Mouse (Mus musculus): Measurements from ENCODE around the gene Celsr1. TPM values are rescaled to one million over a fixed set of nuclear protein-coding genes. Genes with fewer than 3 reads are reported as not detected.
"Not testable (repeated sequence)": the region's sequence is repeated elsewhere in the genome, so short reads cannot be mapped to it uniquely, and the experiment has no call there.

The Celsr1 gene
- total RNA-seq, 1 experiment from 2014 or later: 0.76 TPM

GRCm38 (mm10) chr15:85878848-85879497 lies 154.6 kb downstream of the Celsr1 start, which contains the start of gene Trmu:
Gene Trmu, plus strand, starts transcription at chr15:85879312.
- peak; percentile 87 for ATAC-seq (replicated peaks; ENCODE audit: insufficient number of reproducible peaks, low FRiP score, low TSS enrichment, poor library complexity, severe bottlenecking)

GRCm38 (mm10) chr15:85877336-85877735 lies 156.2 kb downstream of the Celsr1 start:
- ATAC-seq (replicated peaks; ENCODE audit: insufficient number of reproducible peaks, low FRiP score, low TSS enrichment, poor library complexity, severe bottlenecking): no peak

GRCm38 (mm10) chr15:85867696-85868095 lies 165.9 kb downstream of the Celsr1 start:
- peak; percentile 82 for ATAC-seq (replicated peaks; ENCODE audit: insufficient number of reproducible peaks, low FRiP score, low TSS enrichment, poor library complexity, severe bottlenecking)

- not testable (repeated sequence) for ATAC-seq (replicated peaks; ENCODE audit: insufficient number of reproducible peaks, low FRiP score, low TSS enrichment, poor library complexity, severe bottlenecking)
These were observed 167.7 kb downstream of the Celsr1 start for GRCm38 (mm10) chr15:85865913-85866312.

GRCm38 (mm10) chr15:85859490-85860031 lies 174.0 kb downstream of the Celsr1 start, which contains the start of gene Gtse1:
Gene Gtse1, plus strand, starts transcription at chr15:85859745.
- ATAC-seq (replicated peaks; ENCODE audit: insufficient number of reproducible peaks, low FRiP score, low TSS enrichment, poor library complexity, severe bottlenecking): peak; percentile 99

- ATAC-seq (replicated peaks; ENCODE audit: insufficient number of reproducible peaks, low FRiP score, low TSS enrichment, poor library complexity, severe bottlenecking): no peak
These were observed 174.5 kb downstream of the Celsr1 start for GRCm38 (mm10) chr15:85858980-85859489.

GRCm38 (mm10) chr15:85851656-85852392 lies 181.8 kb downstream of the Celsr1 start:
- ATAC-seq (replicated peaks; ENCODE audit: insufficient number of reproducible peaks, low FRiP score, low TSS enrichment, poor library complexity, severe bottlenecking): no peak

Other genes with a start within 250 kb of the Celsr1 start
- 13.2 to 15.6 TPM (median 14.4 TPM) in 3 replicates for gene Cdpf1, start 222.1 kb downstream of the Celsr1 start, total RNA-seq (2017)
- gene Pkdrej, start 212.0 kb downstream of the Celsr1 start, total RNA-seq (2017): not detected in 3 replicates
- 6.7 to 8.5 TPM (median 7.5 TPM) in 3 replicates for gene Ttc38, start 201.5 kb downstream of the Celsr1 start, total RNA-seq (2017)
- 0.97 to 1.2 TPM in 2 of 3 replicates, not detected in the other for gene Gtse1, start 174.0 kb downstream of the Celsr1 start, total RNA-seq (2017)
- gene Trmu, start 154.5 kb downstream of the Celsr1 start, total RNA-seq (2017): 13.9 to 27.9 TPM (median 21.2 TPM) in 3 replicates
- gene Gramd4, start 23.9 kb upstream of the Celsr1 start, total RNA-seq (2017): 112 to 191 TPM (median 137 TPM) in 3 replicates
- gene Cerk, start 152.4 kb upstream of the Celsr1 start, total RNA-seq (2017): 37.3 to 42.5 TPM (median 38.1 TPM) in 3 replicates
- 24.4 to 47.7 TPM (median 28.3 TPM) in 3 replicates for gene Tbc1d22a, start 180.7 kb upstream of the Celsr1 start, total RNA-seq (2017)